Mouse (Mus musculus) hindbrain, embryonic 11.5 days (tissue): ENCODE data around the gene Car4. TPM values are rescaled to one million over a fixed set of nuclear protein-coding genes. Genes with fewer than 3 reads are reported as not detected.
A peak's percentile ranks its signal among the peaks of the same experiment; 100 is the strongest.

Experiments
- ATAC-seq: fragments of 200-750 bp; cut with Nextera tagmentation; 2 replicates; pipeline ENCODE4 v1.8.0; 2017; ENCODE audit warnings: mild to moderate bottlenecking, moderate TSS enrichment, moderate library complexity; ENCODE audit not compliant: low FRiP score
- DNase-seq: peaks from one replicate; pipeline ENCODE4 v3.0.0-alpha.2; 2015; ENCODE audit warnings: low spot score
- H3K27ac ChIP-seq: fragments of 300-500 bp; sonication (generic); 2 replicates; pipeline ENCODE4 v1.5.1; 2014; ENCODE audit warnings: mild to moderate bottlenecking, low read depth, low read length
- H3K27me3 ChIP-seq: fragments of 300-500 bp; sonication (generic); 2 replicates; pipeline ENCODE4 v1.6.1; 2014; ENCODE audit warnings: mild to moderate bottlenecking, low read length, moderate library complexity, mixed read lengths; ENCODE audit not compliant: control insufficient read depth, insufficient read depth
- H3K36me3 ChIP-seq: fragments of 300-500 bp; sonication (generic); 2 replicates; pipeline ENCODE4 v1.6.1; 2014; ENCODE audit warnings: mild to moderate bottlenecking, low read length, moderate library complexity, mixed read lengths; ENCODE audit not compliant: control insufficient read depth, insufficient read depth
- H3K4me1 ChIP-seq: fragments of 300-500 bp; sonication (generic); replicated peaks from 2 replicates; pipeline ENCODE4 v1.6.1; 2014; ENCODE audit warnings: low read length, mixed read lengths; ENCODE audit not compliant: control insufficient read depth, insufficient read depth
- H3K4me2 ChIP-seq: fragments of 300-500 bp; sonication (generic); replicated peaks from 2 replicates; pipeline ENCODE4 v1.6.1; 2014; ENCODE audit warnings: mild to moderate bottlenecking, low read depth, low read length
- H3K4me3 ChIP-seq: fragments of 300-500 bp; sonication (generic); 2 replicates; pipeline ENCODE4 v1.5.1; 2014; ENCODE audit warnings: low read depth, low read length
- H3K9ac ChIP-seq: fragments of 300-500 bp; sonication (generic); 2 replicates; pipeline ENCODE4 v1.6.1; 2014; ENCODE audit warnings: low read depth, low read length
- H3K9me3 ChIP-seq: fragments of 300-500 bp; sonication (generic); 2 replicates; pipeline ENCODE4 v1.6.1; 2016; ENCODE audit warnings: low read length; ENCODE audit not compliant: control insufficient read depth
- WGBS: fragments of 180-500 bp; shearing (Covaris S2); extraction: QIAGEN DNeasy Blood & Tissue Kit; methylation state at CpG from one replicate; pipeline ENCODE4 v1.1.7; 2014; 5-methylcytosine and 5-hydroxymethylcytosine counted together
- polyA plus RNA-seq: library from polyadenylated mRNA; unstranded; fragments of >200 nt; fragmentation: Nextera tagmentation; extraction: Ambion mirVana; gene quantifications from 2 replicates; pipeline ENCODE4 v1.2.1, GENCODE M21; 2014

The Car4 gene
- polyA plus RNA-seq, 1 experiment from 2014 or later = 3.0 TPM

DNA sequence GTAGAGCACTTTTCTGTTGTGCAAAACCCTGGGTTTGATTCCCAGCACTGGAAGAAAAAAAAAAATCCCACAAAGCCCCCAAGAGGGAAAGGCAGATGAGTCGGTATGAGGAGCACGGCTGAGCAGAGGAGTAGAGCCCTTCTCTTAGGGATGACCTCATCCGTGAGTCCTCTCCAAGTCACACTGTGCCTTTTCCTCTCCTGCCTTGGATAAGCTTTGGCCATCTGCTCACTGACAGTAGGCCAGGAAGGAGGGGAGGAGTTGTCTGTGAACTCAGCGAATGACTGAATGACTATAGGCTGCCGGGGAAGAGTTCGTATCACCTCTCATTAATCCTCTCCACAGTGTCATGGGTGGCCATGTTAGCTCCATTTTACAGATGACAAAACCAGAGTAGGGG, 3.2 kb downstream of the Car4 start:
- ATAC-seq = no peak
- Histone ChIP-seq H3K4me1 (peaks cover 7% of the 10 kb centered on the region; the same call in 1 of the 2 replicates), H3K27me3 (peaks cover 26% of the 10 kb centered on the region), H3K4me2 (no peak overlapping the region), H3K36me3 (no peaks in the 10 kb centered on the region), H3K4me3 (no peak overlapping the region), H3K9me3 (no peaks in the 10 kb centered on the region), H3K27ac (no peak overlapping the region), H3K9ac (no peak overlapping the region)
- 74% methylated on average over 6 of the region's 6 CpGs for whole genome bisulfite sequencing
- no peak for DNase-seq

GRCm38 (mm10) chr11:84961571-84961970, 4.0 kb downstream of the Car4 start:
- DNase-seq (no peak), ATAC-seq (no peak)
- no peaks in the 10 kb centered on the region for H3K36me3 ChIP-seq
- WGBS = 96% methylated on average over 4 of the region's 4 CpGs
- no peak overlapping the region for H3K9ac ChIP-seq
- no peak overlapping the region for H3K4me3 ChIP-seq
- H3K9me3 ChIP-seq = no peaks in the 10 kb centered on the region
- peaks cover 7% of the 10 kb centered on the region; the same call in 1 of the 2 replicates for H3K4me1 ChIP-seq
- no peak overlapping the region for H3K4me2 ChIP-seq
- no peak overlapping the region for H3K27ac ChIP-seq
- peaks cover 26% of the 10 kb centered on the region for H3K27me3 ChIP-seq

- Histone ChIP-seq H3K4me1 (peaks cover 7% of the 10 kb centered on the region; the same call in 1 of the 2 replicates), H3K4me3 (no peak overlapping the region), H3K4me2 (no peak overlapping the region), H3K36me3 (no peaks in the 10 kb centered on the region), H3K9ac (no peak overlapping the region), H3K9me3 (no peaks in the 10 kb centered on the region), H3K27me3 (peaks cover 19% of the 10 kb centered on the region), H3K27ac (no peak overlapping the region)
- ATAC-seq (no peak), DNase-seq (no peak)
- 95% methylated on average over 4 of the region's 4 CpGs for WGBS
These were observed 5.0 kb downstream of the Car4 start for GRCm38 (mm10) chr11:84962536-84962935.

DNA sequence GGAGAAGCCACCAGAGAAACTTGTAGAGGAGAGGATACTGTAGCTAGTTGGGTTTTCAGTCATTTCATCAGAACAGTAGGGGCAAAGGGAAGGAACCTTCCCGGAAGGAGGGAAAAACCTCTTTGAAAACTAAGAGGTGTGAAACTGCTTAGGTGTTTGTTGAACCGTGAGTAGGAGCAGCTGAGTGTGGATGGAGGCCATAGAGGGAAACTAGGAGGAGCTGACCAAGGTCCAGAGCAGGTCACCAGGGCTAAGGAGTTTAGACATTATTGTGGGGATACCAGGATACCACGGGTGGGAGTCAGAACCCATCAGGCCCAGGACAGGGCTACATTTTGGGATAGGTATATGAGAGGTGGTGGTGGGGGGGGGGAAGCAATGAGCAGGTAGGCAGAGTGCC, 6.0 kb downstream of the Car4 start:
- Histone ChIP-seq H3K36me3 (no peaks in the 10 kb centered on the region), H3K9me3 (no peaks in the 10 kb centered on the region), H3K4me1 (0 out of 2 replicates have a peak, but pooled peaks cover 3% of the 10 kb centered on the region), H3K27ac (no peak overlapping the region), H3K4me3 (no peak overlapping the region), H3K27me3 (peaks cover 9% of the 10 kb centered on the region), H3K4me2 (no peak overlapping the region), H3K9ac (no peak overlapping the region)
- WGBS = 85% methylated on average over 3 of the region's 3 CpGs
- DNase-seq (no peak), ATAC-seq (no peak)

DNA sequence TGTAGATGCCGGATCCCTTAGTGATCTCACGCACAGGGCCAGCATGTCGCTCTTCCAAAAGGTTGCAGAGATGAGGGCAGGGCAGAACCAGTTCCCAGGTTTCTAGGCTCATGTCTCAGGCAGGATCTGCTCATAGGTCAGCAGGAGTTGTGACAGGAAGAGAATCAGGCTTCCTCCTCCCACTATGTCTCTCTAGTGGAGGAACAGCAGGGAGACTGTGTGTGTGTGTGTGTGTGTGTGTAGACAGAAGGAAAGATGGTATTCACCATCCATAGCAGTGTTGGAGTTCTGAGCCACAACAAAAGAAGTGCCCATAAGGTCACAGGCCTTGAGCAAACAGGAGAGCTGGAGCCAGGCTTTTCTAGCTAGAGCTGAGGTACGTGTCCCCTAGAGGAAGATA, 9.1 kb downstream of the Car4 start:
- no peak for DNase-seq
- WGBS = 51% methylated on average over 4 of the region's 4 CpGs
- 0 out of 2 replicates have a peak overlapping the region, but pooled peaks have one; percentile 1 for H3K27ac ChIP-seq
- no peak overlapping the region for H3K4me2 ChIP-seq
- H3K9ac ChIP-seq = no peak overlapping the region
- H3K4me3 ChIP-seq = no peak overlapping the region
- peak; percentile 27; the same call in 1 of the 2 replicates for ATAC-seq
- H3K4me1 ChIP-seq = no peaks in the 10 kb centered on the region
- H3K27me3 ChIP-seq = no peaks in the 10 kb centered on the region
- H3K9me3 ChIP-seq = no peaks in the 10 kb centered on the region
- H3K36me3 ChIP-seq = no peaks in the 10 kb centered on the region

GRCm38 (mm10) chr11:84967113-84967512, 9.5 kb downstream of the Car4 start:
- Histone ChIP-seq H3K9me3 (no peaks in the 10 kb centered on the region), H3K4me3 (no peak overlapping the region), H3K36me3 (no peaks in the 10 kb centered on the region), H3K9ac (no peak overlapping the region), H3K4me1 (no peaks in the 10 kb centered on the region), H3K27ac (peak overlapping the region; percentile 1; the same call in 1 of the 2 replicates), H3K27me3 (no peaks in the 10 kb centered on the region), H3K4me2 (no peak overlapping the region)
- ATAC-seq = peak; percentile 65
- 17% methylated on average over 5 of the region's 5 CpGs for WGBS
- DNase-seq = peak; percentile 72

- WGBS = 78% methylated on average over 4 of the region's 4 CpGs
- Histone ChIP-seq H3K4me1 (no peaks in the 10 kb centered on the region), H3K27ac (no peak overlapping the region), H3K36me3 (no peaks in the 10 kb centered on the region), H3K9ac (no peak overlapping the region), H3K4me2 (no peak overlapping the region), H3K27me3 (no peaks in the 10 kb centered on the region), H3K4me3 (no peak overlapping the region), H3K9me3 (no peaks in the 10 kb centered on the region)
- DNase-seq (no peak), ATAC-seq (no peak)
These were observed 10.7 kb downstream of the Car4 start for GRCm38 (mm10) chr11:84968309-84968708.

- no peaks in the 10 kb centered on the region for H3K4me1 ChIP-seq
- H3K9ac ChIP-seq = no peak overlapping the region
- no peaks in the 10 kb centered on the region for H3K9me3 ChIP-seq
- H3K4me2 ChIP-seq = no peak overlapping the region
- no peak for DNase-seq
- WGBS = 50% methylated on average over 6 of the region's 6 CpGs
- H3K36me3 ChIP-seq = no peaks in the 10 kb centered on the region
- H3K4me3 ChIP-seq = no peak overlapping the region
- H3K27me3 ChIP-seq = no peaks in the 10 kb centered on the region
- H3K27ac ChIP-seq = no peak overlapping the region
- no peak for ATAC-seq
These were observed 11.2 kb downstream of the Car4 start for GRCm38 (mm10) chr11:84968775-84969174.

DNA sequence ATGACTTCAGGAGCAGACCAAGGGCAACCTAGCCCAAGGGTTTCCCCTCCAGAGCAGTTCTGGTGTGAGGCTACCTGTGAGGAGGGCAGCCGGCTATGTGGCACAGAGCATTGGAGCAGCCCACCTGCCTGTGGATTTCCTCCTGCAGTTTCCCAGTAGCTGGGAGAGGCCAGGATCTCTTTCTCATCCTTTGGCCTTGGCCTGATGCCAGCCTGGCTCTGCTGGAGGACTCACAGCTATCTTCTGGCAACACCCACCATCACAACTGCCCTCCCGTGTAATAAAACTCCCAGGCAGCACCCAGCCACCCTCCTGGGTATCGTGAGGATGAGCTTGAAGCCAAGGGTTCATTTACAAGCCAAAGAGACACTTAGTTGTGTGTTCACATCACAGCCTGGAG, 14.5 kb downstream of the Car4 start:
- H3K9me3 ChIP-seq = no peaks in the 10 kb centered on the region
- no peak overlapping the region for H3K4me3 ChIP-seq
- 76% methylated on average over 3 of the region's 3 CpGs for WGBS
- no peak overlapping the region for H3K4me2 ChIP-seq
- no peak overlapping the region for H3K9ac ChIP-seq
- no peaks in the 10 kb centered on the region for H3K4me1 ChIP-seq
- DNase-seq (no peak), ATAC-seq (no peak)
- no peak overlapping the region for H3K27ac ChIP-seq
- no peaks in the 10 kb centered on the region for H3K36me3 ChIP-seq
- no peaks in the 10 kb centered on the region for H3K27me3 ChIP-seq
